ENCODE assay signal across 8 mouse cellular contexts in the genomic region with DNA sequence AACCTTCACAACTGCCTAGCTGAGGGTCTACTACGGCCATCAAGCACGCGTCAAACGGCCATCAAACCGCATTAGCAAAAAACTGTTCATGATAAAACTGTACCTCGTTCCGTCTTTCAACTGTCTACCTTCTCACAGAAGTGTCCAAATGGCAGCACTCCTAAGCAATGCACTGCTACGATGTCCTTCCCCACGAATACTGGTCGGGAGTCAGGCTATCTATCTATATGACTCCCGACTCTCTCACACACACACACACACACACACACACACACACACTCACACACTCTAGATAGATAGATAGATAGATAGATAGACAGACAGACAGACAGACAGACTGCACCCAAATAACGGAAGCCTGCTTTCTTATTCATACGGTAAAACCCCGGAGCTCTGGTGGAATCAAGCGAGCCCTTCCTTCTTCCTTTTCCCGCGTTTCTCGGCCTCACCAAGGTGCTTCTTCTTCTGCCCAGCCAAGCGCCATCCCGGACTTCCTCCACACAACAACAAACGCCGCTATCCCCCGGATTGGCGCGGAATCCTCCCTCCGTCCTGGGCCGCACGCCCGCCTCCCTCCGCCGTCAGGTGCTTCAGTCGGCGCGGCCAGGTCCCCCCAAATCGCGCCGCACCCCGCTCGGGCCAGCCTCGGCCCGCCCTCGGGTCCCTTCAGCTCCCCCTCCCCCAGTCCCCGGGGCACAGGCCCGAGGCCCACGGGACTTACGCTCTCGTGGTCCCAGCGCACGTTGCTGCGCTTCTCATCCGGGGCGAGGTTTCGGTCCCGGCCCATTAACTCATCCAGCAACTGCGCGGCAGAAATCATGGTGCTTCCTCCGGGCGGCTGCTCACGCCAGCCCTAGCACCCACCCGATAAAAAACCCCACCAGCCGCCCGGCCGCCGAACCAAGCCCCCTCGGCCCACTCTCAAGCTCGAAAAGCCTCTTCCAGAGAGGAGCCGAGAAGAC. TPM values are rescaled to one million over a fixed set of nuclear protein-coding genes. Genes with fewer than 3 reads are reported as not detected.
DNase-seq lines count a peak whose midpoint lies in the region; ATAC-seq and TF ChIP-seq lines count a peak whose summit lies in the region.

No protein-coding gene starts in this region.

- H3K27me3 ChIP-seq in heart, embryonic 12.5 days (replicated peaks) = no peaks in the 10 kb centered on the region
- H3K27me3 ChIP-seq in E14TG2a.4 (ENCODE audit: insufficient read depth, low read length) = no peaks in the 10 kb centered on the region
- no peaks in the 10 kb centered on the region for H3K27me3 ChIP-seq in hindbrain, embryonic 10.5 days (ENCODE audit: insufficient read depth, poor library complexity, severe bottlenecking)
- no peaks in the 10 kb centered on the region for H3K27me3 ChIP-seq in liver, embryonic 14.5 days (ENCODE audit: control insufficient read depth, insufficient read depth, low read length)
- no peaks in the 10 kb centered on the region for H3K27me3 ChIP-seq in neural tube, embryonic 14.5 days (ENCODE audit: control insufficient read depth, insufficient read depth, low read length)

- no peaks in the 10 kb centered on the region for H3K9me3 ChIP-seq in heart, embryonic 12.5 days (replicated peaks)
- no peaks in the 10 kb centered on the region for H3K9me3 ChIP-seq in E14TG2a.4 (ENCODE audit: low read length)
- no peaks in the 10 kb centered on the region for H3K9me3 ChIP-seq in hindbrain, embryonic 10.5 days
- no peaks in the 10 kb centered on the region for H3K9me3 ChIP-seq in liver, embryonic 14.5 days (ENCODE audit: control insufficient read depth, low read length)
- no peaks in the 10 kb centered on the region for H3K9me3 ChIP-seq in neural tube, embryonic 14.5 days (ENCODE audit: control insufficient read depth, low read length)

- TF ChIP-seq EP300 in liver, embryonic 14.5 days (IDR thresholded peaks at IDR 0.05; ENCODE audit: low read depth) = 0 out of 2 replicates have a peak, but pooled peaks have one; percentile 9

- peak overlapping the region; percentile 97 for H3K27ac ChIP-seq in heart, embryonic 12.5 days (ENCODE audit: poor library complexity, severe bottlenecking)
- peak overlapping the region; percentile 99 for H3K27ac ChIP-seq in hindbrain, embryonic 10.5 days
- H3K27ac ChIP-seq in liver, embryonic 14.5 days = peak overlapping the region; percentile 95
- H3K27ac ChIP-seq in neural tube, embryonic 14.5 days (ENCODE audit: low read depth, low read length) = peak overlapping the region; percentile 98

- ATAC-seq in heart, embryonic 12.5 days (ENCODE audit: insufficient number of reproducible peaks, low FRiP score) = peak; percentile 79
- ATAC-seq in liver, embryonic 14.5 days (ENCODE audit: insufficient read depth) = peak; percentile 72
- peak; percentile 81 for ATAC-seq in neural tube, embryonic 14.5 days (ENCODE audit: low read depth)

- peak overlapping the region; percentile 80 for H3K4me2 ChIP-seq in heart, embryonic 12.5 days
- peak overlapping the region; percentile 85 for H3K4me2 ChIP-seq in liver, embryonic 14.5 days (ENCODE audit: low read depth)
- peak overlapping the region; percentile 82 for H3K4me2 ChIP-seq in neural tube, embryonic 14.5 days (ENCODE audit: low read depth, low read length)

- peaks cover 8% of the 10 kb centered on the region; the same call in 1 of the 2 replicates for H3K36me3 ChIP-seq in heart, embryonic 12.5 days
- H3K36me3 ChIP-seq in E14TG2a.4 (ENCODE audit: insufficient read depth, low read length) = peaks cover 33% of the 10 kb centered on the region; the same call in 1 of the 2 replicates
- peaks cover 32% of the 10 kb centered on the region for H3K36me3 ChIP-seq in hindbrain, embryonic 10.5 days
- H3K36me3 ChIP-seq in liver, embryonic 14.5 days (replicated peaks; ENCODE audit: control insufficient read depth, insufficient read depth, low read depth) = peaks cover 18% of the 10 kb centered on the region
- no peaks in the 10 kb centered on the region for H3K36me3 ChIP-seq in neural tube, embryonic 14.5 days (ENCODE audit: control insufficient read depth, insufficient read depth, low read length)

- peak overlapping the region; percentile 98 for H3K9ac ChIP-seq in heart, embryonic 12.5 days
- H3K9ac ChIP-seq in liver, embryonic 14.5 days (replicated peaks) = peak overlapping the region; percentile 99
- H3K9ac ChIP-seq in neural tube, embryonic 14.5 days (replicated peaks; ENCODE audit: low read depth, low read length) = peak overlapping the region; percentile 97

- no peak for TF ChIP-seq CTCF in E14TG2a.4 (conservative IDR thresholded peaks at IDR 0.05; ENCODE audit: low read length)
- no peak for TF ChIP-seq CTCF in liver, embryonic 14.5 days (IDR thresholded peaks at IDR 0.05; ENCODE audit: low read depth)

- no peak for DNase-seq in heart, adult 9 months (ENCODE audit: low spot score in 2 of 2)
- peak; percentile 78 to 83 for DNase-seq in cerebellum, postnatal 14 days
- DNase-seq in hindbrain, embryonic 10.5 days (ENCODE audit: low spot score) = no peak
- DNase-seq in liver, embryonic 14.5 days (ENCODE audit: low read depth in 3 of 3, low spot score in 3 of 3) = peak in 2 of 3 experiments; percentile 39 to 58
- DNase-seq in natural killer cell, adult 2 months (ENCODE audit: low spot score in 2 of 2) = no peak

- H3K4me1 ChIP-seq in heart, embryonic 12.5 days (replicated peaks) = peaks cover 44% of the 10 kb centered on the region
- peaks cover 58% of the 10 kb centered on the region for H3K4me1 ChIP-seq in E14TG2a.4 (replicated peaks; ENCODE audit: low read depth, low read length)
- peaks cover 43% of the 10 kb centered on the region for H3K4me1 ChIP-seq in hindbrain, embryonic 10.5 days (replicated peaks)
- H3K4me1 ChIP-seq in liver, embryonic 14.5 days (replicated peaks; ENCODE audit: control insufficient read depth in 2 of 2, insufficient read depth in 2 of 2, low read length in 1 of 2) = peaks cover 37 to 42% of the 10 kb centered on the region in 2 experiments
- peaks cover 33% of the 10 kb centered on the region for H3K4me1 ChIP-seq in neural tube, embryonic 14.5 days (ENCODE audit: control insufficient read depth, insufficient read depth, low read length)

- under 1% methylated on average over 67 of the region's 67 CpGs for WGBS in heart, embryonic 12.5 days
- WGBS in hindbrain, embryonic 10.5 days = under 1% methylated on average over 67 of the region's 67 CpGs
- under 1% methylated on average over 67 of the region's 67 CpGs for WGBS in liver, embryonic 14.5 days (ENCODE audit: insufficient replicate concordance)
- under 1% methylated on average over 67 of the region's 67 CpGs for WGBS in neural tube, embryonic 14.5 days

- peak overlapping the region; percentile 79 for H3K4me3 ChIP-seq in heart, embryonic 12.5 days
- H3K4me3 ChIP-seq in E14TG2a.4 (replicated peaks; ENCODE audit: low read length) = peak overlapping the region; percentile 99
- H3K4me3 ChIP-seq in hindbrain, embryonic 10.5 days = peak overlapping the region; percentile 90
- H3K4me3 ChIP-seq in liver, embryonic 14.5 days (ENCODE audit: insufficient read depth in 1 of 2, low read depth in 2 of 2, low read length in 2 of 2) = peak overlapping the region; percentile 99 to 100
- peak overlapping the region; percentile 100 for H3K4me3 ChIP-seq in neural tube, embryonic 14.5 days (ENCODE audit: low read depth, low read length)

RNA-seq across cellular contexts. Expression of a gene that starts 0.5 kb away (rescaled TPM):
- polyA plus RNA-seq in heart, embryonic 12.5 days (2016; fragmentation: Nextera tagmentation; extraction: Ambion mirVana) = 82.0 and 84.6 TPM in 2 replicates
- polyA plus RNA-seq in hindbrain, embryonic 10.5 days (2016; fragmentation: Nextera tagmentation; extraction: Ambion mirVana) = 72.3 and 103 TPM in 2 replicates
- polyA plus RNA-seq in liver, embryonic 14.5 days (2012; rRNA removed) = 20.6 and 39.1 TPM in 2 replicates
- polyA plus RNA-seq in liver, embryonic 14.5 days (2014; fragmentation: Nextera tagmentation; extraction: Ambion mirVana) = 33.7 and 38.7 TPM in 2 replicates
- 126 and 150 TPM in 2 replicates for polyA plus RNA-seq in neural tube, embryonic 14.5 days (2014; fragmentation: Nextera tagmentation; extraction: Ambion mirVana)

RNA-seq across cellular contexts. Expression of a gene that starts 6.6 kb away (rescaled TPM):
- polyA plus RNA-seq in heart, embryonic 12.5 days (2016; fragmentation: Nextera tagmentation; extraction: Ambion mirVana) = 54.2 and 54.6 TPM in 2 replicates
- 11.7 and 12.5 TPM in 2 replicates for polyA plus RNA-seq in hindbrain, embryonic 10.5 days (2016; fragmentation: Nextera tagmentation; extraction: Ambion mirVana)
- polyA plus RNA-seq in liver, embryonic 14.5 days (2012; rRNA removed) = 11.7 and 12.6 TPM in 2 replicates
- 5.1 and 5.5 TPM in 2 replicates for polyA plus RNA-seq in liver, embryonic 14.5 days (2014; fragmentation: Nextera tagmentation; extraction: Ambion mirVana)
- 15.7 and 16.2 TPM in 2 replicates for polyA plus RNA-seq in neural tube, embryonic 14.5 days (2014; fragmentation: Nextera tagmentation; extraction: Ambion mirVana)

RNA-seq across cellular contexts. Expression of a gene that starts 39.6 kb away (rescaled TPM):
- polyA plus RNA-seq in heart, embryonic 12.5 days (2016; fragmentation: Nextera tagmentation; extraction: Ambion mirVana) = 0.35 TPM in 1 of 2 replicates, not detected in the other
- not detected in 2 replicates for polyA plus RNA-seq in hindbrain, embryonic 10.5 days (2016; fragmentation: Nextera tagmentation; extraction: Ambion mirVana)
- polyA plus RNA-seq in liver, embryonic 14.5 days (2012; rRNA removed) = not detected in 2 replicates
- polyA plus RNA-seq in liver, embryonic 14.5 days (2014; fragmentation: Nextera tagmentation; extraction: Ambion mirVana) = 0.32 TPM in 1 of 2 replicates, not detected in the other
- 1.1 TPM in 1 of 2 replicates, not detected in the other for polyA plus RNA-seq in neural tube, embryonic 14.5 days (2014; fragmentation: Nextera tagmentation; extraction: Ambion mirVana)

Comparison
In these comparisons a context has a peak if more than half of its experiments do, and no peak if none do; other contexts are left out.
1. DNase-seq: peak in cerebellum, postnatal 14 days (2 of 2) and liver, embryonic 14.5 days (2 of 3); none in heart, adult 9 months (0 of 2), hindbrain, embryonic 10.5 days (single experiment) and natural killer cell, adult 2 months (0 of 2).
2. Peak in every context shown above with its lines, with median percentiles within 50 percentile points of each other: ATAC-seq, H3K27ac ChIP-seq, H3K4me2 ChIP-seq, H3K4me3 ChIP-seq and H3K9ac ChIP-seq.